Mouse (Mus musculus): Measurements from ENCODE around the gene Mov10l1.

Mov10l1 gene

GRCm38 (mm10) chr15:89007781-89008180 lies 25.1 kb downstream of the Mov10l1 start:
- no peak for DNase-seq (ENCODE audit: low read depth, low spot score)

DNA sequence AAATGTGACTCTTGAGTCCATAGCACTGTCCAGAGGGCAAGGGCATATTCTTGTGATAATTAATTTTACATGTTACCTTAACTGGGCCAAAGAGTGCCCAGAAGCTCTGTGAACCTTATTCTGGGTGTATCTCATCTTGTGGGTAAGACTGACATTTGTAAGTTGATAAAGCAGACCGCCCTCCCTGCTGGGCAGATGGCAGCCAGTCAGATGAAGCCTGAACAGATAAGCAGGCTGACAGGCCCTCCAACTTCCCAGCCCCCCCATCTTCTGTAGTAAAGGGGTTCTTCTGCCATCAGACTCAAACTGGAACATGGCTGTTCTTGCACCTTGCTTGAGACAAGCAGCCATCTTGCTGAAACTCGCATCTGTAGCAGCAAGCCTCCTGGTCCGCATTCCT lies 34.0 kb downstream of the Mov10l1 start:
- no peak for DNase-seq (ENCODE audit: low read depth, low spot score)

GRCm38 (mm10) chr15:89020085-89020484 lies 37.4 kb downstream of the Mov10l1 start:
- no peak for DNase-seq (ENCODE audit: low read depth, low spot score)

GRCm38 (mm10) chr15:89020492-89020891 lies 37.8 kb downstream of the Mov10l1 start:
- DNase-seq (ENCODE audit: low read depth, low spot score), result no peak

DNA sequence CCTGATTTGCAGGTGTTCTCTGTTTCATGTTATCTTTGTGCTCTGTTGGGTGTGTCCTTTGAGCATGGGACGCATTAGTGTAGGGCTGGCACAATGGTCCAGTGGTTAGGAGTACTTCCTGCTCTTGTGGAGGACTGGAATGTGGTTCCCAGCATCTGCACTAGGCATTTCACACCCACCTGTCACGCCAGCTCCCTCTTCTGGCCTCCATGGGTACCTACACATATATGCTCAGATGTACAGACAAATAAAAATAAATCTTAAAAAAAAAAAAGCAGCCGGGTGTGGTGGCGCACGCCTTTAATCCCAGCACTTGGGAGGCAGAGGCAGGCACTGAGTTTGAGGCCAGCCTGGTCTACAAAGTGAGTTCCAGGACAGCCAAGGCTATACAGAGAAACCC lies 61.7 kb downstream of the Mov10l1 start:
- DNase-seq (ENCODE audit: low read depth, low spot score), result no peak

DNA sequence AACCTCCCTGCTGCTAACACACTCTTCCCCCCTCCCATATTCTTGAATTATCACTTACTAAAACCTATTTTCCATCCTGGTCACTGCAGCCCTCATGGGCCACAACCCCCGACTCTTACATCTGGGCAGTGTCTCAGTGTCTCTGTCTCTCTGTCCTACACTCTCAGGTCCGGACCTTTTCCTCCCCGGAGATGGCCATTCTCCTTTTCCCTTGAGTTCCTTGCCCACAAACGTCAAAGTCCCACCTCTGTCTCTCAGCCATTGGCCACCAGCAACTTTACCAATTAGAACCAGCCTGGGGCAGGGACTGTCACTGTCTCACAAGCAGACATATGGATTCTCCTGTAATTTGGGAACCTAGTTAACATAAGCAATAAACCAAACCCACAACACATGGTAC lies 63.6 kb downstream of the Mov10l1 start:
- no peak for DNase-seq (ENCODE audit: low read depth, low spot score)

- no peak for DNase-seq (ENCODE audit: low read depth, low spot score)
Observed at GRCm38 (mm10) chr15:89054666-89055065, 72.0 kb downstream of the Mov10l1 start.

DNA sequence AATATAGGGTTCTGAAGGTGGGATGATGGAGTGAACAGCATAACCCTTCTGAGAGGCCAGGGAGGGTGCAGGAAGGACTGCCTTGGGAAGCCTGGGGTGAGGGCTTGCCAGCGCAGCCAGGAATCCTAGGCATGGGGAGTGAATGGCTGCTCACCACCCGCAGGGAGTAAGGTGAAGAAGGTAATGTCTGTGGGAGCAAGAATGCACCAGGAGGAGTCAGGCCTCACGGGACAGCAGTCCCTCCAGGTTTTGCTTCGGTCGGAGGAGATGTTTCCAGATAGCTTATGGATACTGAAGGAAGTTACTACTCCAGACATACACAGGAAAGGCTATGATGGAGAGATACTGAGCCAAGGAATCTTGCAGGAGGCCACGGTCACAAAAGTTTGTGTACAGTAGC lies 76.0 kb downstream of the Mov10l1 start:
- no peak for DNase-seq (ENCODE audit: low read depth, low spot score)

GRCm38 (mm10) chr15:89059161-89059931 lies 76.6 kb downstream of the Mov10l1 start, which contains the start of gene Panx2:
TSS of gene Panx2 (plus strand) at chr15:89059734.
- DNase-seq (ENCODE audit: low read depth, low spot score), result no peak

DNA sequence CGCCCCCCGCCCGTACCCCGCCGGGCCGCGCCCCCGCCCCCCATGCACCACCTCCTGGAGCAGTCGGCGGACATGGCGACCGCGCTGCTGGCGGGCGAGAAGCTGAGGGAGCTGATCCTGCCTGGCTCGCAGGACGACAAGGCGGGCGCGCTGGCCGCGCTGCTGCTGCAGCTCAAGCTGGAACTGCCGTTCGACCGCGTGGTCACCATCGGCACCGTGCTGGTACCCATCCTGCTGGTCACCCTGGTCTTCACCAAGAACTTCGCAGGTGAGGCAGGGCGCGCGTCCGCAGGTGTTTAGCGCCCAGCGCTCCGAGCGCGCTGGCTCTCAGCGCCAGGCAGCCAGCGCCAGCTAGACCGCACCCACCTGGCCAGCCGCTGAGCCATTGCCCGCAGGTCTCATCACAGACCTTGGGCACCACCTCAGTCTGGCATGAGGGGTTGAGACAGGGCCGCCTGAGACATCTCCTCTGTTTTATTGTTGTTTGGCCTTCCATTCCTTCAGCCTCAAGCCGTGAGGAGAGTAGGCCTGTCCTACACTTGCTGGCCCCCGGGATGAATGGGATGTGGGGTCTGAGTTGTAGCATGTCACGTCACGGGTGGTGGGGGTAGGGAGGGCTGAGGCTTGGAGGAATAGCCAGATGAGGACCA lies 77.4 kb downstream of the Mov10l1 start:
- no peak for DNase-seq (ENCODE audit: low read depth, low spot score)

- DNase-seq (ENCODE audit: low read depth, low spot score), result no peak
Observed at GRCm38 (mm10) chr15:89060811-89061460, 78.2 kb downstream of the Mov10l1 start.

- no peak for DNase-seq (ENCODE audit: low read depth, low spot score)
Observed at GRCm38 (mm10) chr15:89061761-89062517, 79.2 kb downstream of the Mov10l1 start.

DNA sequence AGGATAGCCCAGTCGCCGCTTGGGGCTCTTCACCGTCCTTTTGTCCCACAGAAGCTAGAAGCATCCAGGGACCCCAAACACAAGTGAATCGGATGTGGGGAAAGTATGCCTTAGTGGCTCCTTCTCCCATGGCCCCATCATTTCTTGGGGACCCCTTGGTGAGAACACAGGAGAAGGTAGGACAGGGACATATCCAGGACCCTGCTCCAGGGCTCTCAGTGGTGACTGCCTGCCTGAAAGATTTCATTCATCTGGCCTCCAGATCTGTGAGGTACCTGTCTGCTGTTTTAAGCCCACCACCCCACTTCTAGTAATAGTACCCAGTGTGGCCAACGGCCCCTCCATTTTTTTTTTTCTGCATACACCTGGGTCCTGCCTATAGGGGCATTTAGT lies 79.8 kb downstream of the Mov10l1 start:
- DNase-seq (ENCODE audit: low read depth, low spot score), result no peak

GRCm38 (mm10) chr15:89063001-89063400 lies 80.3 kb downstream of the Mov10l1 start:
- no peak for DNase-seq (ENCODE audit: low read depth, low spot score)

DNA sequence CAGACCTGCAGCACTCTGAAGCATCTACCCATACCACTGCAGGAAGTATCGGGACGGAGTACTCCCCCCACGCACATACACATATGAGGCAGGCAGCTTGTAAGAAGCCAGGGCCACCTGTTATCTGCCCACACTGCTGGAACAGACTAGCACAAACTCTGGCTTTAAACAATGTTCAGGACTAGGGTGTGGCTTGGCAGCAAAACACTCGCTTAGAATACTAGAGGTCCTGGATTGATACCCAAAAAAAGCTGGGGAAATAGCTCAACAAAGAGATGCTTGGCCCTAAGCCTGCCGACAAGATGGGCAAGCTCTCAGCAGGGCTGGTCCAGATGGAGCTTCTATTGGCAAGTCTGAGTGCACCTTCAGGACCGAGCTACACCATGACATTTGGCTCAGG lies 80.8 kb downstream of the Mov10l1 start:
- DNase-seq (ENCODE audit: low read depth, low spot score), result no peak

- no peak for DNase-seq (ENCODE audit: low read depth, low spot score)
Observed at GRCm38 (mm10) chr15:89064891-89065290, 82.2 kb downstream of the Mov10l1 start.

GRCm38 (mm10) chr15:89067609-89068008 lies 84.9 kb downstream of the Mov10l1 start:
- DNase-seq (ENCODE audit: low read depth, low spot score), result no peak

DNA sequence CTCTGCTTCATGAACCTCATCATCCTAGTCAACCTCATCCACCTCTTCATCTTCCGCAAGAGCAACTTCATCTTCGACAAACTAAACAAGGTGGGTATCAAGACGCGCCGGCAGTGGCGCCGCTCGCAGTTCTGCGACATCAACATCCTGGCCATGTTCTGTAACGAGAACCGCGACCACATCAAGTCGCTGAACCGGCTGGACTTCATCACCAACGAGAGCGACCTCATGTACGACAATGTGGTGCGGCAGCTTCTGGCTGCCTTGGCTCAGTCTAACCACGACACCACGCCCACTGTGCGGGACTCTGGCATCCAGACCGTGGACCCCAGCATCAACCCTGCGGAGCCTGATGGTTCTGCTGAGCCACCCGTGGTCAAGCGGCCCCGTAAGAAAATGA lies 85.5 kb downstream of the Mov10l1 start:
- DNase-seq (ENCODE audit: low read depth, low spot score), result no peak

- DNase-seq (ENCODE audit: low read depth, low spot score), result no peak
Observed at GRCm38 (mm10) chr15:89069336-89069840, 86.7 kb downstream of the Mov10l1 start.

DNA sequence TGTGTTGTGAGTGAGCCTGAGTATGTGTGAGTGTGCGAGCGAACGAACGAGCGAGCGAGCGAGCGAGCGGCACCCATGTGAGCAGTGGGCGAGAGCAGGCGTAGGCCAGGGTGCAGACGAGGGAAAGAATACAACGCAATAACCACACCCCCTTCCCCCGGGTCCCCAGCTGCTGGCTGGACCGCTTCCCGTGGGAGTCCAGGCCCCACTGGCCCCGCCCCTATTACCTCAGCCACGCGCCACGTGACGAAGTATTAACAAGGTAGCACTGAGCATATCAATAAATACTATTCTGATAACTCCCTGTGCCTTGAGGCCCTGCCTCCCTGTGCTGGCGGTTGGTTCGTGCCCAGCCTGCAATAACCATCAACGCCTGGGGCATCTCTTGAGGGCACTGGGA lies 87.9 kb downstream of the Mov10l1 start:
- no peak for DNase-seq (ENCODE audit: low read depth, low spot score)

- no peak for DNase-seq (ENCODE audit: low read depth, low spot score)
Observed at GRCm38 (mm10) chr15:89073993-89074603, 91.4 kb downstream of the Mov10l1 start.
